Mouse (Mus musculus): ENCODE results near the gene Tcf25.

Tcf25 gene

DNA sequence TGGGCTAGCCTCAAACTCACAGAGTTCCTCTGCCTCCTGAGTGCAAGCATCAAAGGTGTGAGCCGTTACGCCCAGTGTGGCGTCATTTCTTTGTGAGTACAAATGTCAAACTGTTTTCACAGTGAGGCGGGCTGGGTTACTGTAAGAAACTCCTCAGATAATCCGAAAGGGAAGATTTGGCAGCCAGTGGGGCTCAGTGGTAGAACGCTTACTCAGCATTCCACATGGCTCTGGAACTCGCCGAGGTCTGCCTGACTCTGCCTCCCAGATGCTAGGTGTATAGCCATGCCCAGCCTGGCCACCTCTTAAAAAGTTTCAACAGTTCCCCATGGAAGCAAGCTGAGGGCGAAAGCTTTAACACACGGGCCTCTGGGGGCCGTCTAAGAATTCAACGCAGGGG is 21.4 kb upstream of the Tcf25 start:
- DNase-seq: no peak

DNA sequence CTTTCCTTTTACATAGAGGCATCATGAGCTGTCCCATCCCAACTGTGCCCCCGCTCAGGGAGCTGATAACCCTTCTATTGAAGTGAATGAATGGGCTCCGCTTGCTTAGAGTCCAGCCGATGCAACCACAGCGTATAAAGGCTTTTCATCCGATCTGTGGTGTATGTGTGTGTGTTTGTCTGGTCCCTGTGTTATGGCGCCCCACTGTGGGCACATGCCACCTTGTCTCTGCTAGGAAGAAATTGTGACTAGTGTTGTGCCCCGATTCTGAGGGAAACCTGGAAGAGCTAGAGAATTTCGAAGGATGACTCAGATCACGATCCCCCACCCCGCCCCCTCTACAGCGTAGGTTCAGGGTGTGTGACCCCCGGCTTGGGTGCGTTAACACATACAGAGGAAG is 20.8 kb upstream of the Tcf25 start:
- DNase-seq: no peak

DNA sequence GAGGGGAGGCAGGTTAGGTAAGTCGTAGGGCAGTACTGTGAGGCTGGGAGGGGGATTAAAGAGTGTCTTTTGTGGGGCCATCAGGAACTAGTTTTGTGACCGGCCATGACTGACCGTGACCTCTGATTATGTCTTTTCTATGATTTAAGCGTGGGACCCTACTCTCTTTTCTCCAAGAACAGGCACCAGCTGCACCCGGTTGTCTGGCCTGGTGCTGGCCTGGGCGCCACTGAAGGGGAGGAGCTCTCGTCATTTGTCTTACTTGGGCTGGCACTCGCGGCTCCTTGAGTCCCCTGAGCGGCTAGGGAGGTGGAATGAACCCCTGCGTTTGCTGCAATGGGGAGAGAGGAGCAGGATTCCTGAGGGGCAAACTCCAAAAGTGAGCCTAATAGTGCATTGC is 20.3 kb upstream of the Tcf25 start:
- DNase-seq: no peak

DNA sequence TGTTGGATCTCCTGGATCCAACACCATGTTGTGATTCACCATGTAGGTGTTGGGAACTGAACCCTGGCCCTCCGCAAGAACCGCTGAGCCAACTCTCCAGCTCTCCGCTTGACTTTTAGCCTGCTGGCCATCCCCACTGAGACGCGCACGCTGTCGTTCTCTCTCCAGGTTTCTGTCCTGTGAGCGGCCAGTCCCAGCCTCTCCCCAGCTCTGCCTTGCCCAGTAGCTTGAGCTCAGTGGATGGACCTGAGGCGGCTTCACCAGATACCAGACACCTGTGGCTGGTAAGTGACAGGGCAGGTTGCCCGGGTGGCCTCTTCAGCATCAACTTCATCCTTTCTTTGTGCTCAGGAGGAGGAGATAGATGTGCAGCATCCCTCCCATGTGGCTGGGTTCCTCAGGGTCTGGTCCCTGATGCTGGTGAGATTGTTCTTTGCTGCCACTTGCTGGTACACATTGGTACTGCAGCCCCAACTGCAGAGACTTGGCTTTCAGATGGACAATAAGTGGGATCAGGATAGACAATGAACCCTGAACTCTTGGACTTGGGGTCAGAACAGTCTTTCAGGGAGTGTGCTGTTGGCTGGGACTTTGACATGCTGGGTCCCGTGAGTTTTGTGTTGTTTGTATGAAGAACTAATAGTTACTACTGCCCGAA is 12.3 kb upstream of the Tcf25 start:
- DNase-seq: peak; percentile 26 to 30

DNA sequence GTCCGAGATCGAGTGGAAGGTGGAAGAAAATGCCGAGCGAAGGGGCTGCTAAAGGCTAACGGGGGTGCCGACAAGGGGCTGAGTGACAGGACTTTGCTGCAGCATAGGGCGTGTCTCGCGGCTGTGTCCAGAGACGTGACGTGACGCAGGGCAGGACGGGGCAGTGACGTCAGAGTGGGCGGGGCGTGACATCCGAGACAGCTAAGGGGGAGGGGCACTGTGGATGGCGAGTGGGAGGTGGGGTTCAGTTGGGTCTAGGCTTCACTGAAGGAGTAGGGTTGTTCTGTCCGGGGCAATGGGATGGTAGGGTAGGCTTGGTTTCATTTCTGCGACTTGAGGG is 656 bp downstream of the Tcf25 start:
- peak; percentile 83 to 86 for DNase-seq

DNA sequence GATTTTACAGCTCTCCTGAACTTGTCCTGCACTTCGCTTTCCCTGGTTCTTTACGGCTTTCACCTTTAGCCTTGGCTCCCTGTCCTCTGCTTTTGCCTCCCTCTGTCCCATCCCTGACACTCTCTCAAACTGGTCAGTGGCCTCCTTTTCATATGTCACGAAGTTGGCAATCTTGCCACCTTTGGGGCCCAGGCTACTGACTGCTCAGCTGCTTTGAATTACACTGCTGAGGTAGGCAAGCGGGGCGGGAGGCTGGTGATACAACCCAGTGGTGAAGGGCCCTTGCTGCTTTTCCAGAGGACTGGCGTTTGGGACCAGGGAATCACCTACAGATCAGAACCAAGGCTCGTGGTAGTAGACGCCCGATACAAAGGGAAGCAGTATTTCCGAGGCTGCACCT is 2.1 kb downstream of the Tcf25 start:
- DNase-seq: no peak

DNA sequence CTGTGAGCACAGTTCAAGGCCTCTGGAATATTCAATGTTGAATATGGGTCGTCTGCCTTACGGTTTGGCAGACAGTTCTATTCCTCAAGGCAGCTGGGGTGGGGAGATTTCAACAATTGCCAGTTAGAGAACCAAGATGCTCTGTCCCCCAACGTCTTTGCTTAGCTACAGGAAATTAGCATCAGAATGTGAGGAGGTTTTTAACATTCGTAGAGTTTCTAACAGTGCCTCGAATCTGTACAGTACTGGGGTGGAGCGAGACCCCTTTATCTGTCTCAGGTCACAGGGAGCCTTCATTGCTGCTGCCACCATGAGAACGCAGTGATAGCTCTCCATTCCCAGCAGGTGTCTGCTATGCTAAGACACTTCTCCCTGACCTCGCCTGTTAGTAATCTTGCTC is 2.6 kb downstream of the Tcf25 start:
- no peak for DNase-seq

DNA sequence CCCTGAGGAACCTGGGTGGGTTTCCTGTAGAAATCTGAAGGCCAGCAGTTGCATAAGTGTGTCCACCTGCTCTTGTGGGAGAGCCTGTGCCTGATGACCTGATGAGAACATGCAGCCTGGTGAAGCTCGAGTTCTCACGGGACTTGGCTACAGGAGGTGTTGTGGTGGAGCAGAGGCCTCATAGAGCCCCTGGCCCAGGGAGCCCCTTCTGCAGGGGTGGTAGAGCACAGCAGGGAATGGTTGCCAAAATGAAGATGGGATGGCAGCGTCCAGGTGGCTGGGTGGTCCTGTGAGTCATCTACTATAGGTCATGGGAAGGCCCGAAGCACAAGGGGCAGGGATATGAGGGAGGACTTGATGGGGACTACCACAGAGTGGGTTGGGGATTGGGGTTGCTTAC is 8.2 kb downstream of the Tcf25 start:
- no peak for DNase-seq

DNA sequence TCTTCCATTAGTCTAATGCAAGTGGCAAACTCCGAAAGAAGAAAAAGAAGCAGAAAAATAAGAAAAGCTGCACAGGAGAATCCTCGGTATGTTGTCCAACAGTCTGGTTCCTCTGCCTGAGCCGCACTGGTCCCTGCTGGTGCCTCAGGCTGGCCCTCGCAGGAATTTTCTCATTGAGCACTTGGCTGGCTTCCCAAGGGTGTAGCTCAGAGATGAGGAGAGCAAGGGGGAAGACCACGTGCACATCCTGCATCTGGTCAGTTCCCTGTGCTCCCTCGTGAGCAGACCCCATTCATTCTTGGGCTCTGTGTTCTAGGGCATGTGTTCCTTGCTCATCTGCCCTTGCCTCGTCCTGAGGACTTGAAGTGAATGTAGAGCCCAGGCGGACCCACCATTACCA is 9.0 kb downstream of the Tcf25 start:
- DNase-seq: no peak

DNA sequence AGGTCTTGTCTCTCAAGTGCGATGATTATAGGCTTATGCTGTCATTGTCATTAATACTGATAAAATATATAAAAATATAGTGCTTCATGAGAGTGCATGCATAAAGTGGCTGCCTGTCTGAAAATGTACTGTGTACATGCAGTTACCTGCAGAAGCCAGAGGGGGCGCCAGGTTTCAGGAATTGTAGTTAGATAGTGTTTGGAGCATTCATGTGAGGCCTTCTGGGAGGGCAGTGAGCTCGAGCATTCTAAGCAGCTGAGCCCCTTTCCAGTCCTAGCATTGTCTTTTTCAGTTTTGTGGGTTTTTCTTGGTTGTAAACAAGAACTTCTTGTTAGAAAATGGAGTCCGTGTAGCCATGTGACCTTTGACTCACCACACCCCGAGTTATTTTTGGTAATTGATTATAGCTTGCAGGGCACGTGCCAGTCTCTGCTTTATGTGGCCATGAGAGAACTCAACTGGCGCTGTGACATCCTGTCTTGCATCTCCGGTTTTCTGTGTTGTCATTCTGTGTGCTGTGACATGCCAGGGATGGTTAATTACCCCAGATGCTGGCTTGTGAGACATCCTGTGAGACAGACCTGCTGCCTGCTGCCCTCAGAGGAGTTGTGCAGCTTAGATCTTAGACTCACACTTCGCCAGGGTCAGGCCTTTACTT is 11.5 kb downstream of the Tcf25 start:
- DNase-seq: no peak

DNA sequence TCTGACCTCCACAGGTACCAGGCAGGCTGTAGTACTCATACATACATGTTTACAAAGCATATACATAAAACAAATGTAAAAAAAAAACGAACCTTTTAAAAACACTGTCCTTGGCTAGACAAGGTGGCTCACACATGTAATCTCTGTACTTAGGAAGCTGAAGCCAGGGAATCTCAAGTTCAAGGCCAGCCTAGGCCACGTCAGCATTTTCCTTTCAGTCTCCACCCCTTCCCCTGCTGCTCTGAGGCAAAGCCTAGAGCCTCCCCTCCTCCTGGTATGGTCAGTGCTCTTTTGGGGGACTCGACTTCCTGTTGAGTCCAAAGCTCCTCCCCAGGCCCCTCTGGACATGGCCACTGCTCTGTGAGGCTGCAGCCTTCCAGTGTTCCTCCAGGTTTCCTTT is 13.5 kb downstream of the Tcf25 start:
- DNase-seq: no peak

DNA sequence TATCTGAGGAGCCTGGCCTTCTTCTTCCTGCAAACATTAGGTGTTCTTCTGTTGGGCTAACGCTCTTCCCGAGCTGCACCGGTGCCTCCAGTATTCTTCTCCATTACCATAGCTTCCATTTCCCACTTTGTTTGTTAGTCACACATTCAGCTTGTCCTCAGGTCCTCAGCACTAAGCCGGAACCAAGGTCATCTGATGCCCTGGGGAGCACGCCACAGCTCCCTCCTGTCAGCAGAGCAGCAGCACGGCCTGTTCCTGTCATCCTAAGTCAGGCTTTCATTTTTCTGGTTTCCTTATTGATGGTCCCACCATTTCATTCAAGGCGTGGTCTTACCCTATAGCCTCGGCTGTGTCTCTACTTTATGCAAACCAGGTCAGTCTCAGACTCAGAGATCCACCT is 14.2 kb downstream of the Tcf25 start:
- DNase-seq: no peak

DNA sequence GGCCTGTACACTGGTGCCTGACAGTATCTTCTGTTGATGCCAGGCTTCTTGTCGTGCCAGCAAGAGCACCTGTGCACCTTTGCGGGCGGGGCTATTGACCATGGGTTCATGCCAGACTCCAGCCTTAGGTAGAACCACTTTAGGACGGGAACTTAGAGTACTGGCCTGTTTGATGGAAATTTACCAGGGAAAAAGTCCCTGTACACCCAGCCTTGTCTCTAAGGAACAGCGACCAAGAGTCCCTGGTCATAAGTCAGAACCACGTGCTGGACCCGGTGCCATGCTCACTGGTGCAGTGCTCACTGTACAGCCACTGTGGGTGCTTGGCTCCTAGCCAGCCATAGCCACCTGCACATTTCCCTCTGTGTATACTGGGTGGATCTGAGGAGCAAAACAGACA is 15.5 kb downstream of the Tcf25 start:
- no peak for DNase-seq

DNA sequence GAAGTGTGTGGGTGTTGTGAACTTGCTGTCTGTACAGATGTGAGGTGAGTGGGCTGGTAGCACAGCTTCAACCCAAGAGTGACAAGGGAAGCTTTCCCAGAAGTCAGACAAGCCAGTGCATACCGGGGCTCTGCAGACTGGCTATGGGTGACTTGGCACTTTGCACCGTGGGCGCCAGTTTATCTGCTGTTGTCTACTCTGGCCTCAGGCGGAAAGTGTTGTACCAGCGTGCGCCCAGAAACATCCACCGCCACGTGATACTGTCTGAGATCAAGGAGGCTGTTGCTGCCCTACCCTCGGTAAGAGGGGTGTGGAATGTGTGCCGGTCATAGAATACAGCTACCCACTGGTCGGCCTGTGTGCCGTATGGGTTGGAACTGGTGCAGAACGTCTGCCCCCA is 24.8 kb downstream of the Tcf25 start:
- no peak for DNase-seq

DNA sequence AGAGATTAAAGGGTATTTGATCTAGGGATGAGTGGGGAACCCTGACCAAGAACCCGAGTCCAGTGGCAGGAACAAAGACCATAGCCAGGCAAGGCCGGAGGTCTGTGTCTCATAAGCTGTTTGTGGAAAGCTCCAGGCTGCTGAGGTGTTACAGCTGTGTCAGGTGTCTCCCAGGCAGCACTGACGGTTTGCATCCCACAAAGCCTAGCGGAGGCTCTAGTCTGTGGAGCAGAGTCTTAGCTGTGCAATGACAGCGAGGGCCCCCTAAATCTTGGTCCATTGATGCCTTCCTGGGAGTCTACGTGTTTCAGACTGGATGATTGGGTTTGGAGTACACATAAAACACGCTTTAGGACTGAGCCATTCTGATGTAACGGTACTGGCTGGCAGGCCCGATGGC is 28.4 kb downstream of the Tcf25 start:
- DNase-seq: no peak

DNA sequence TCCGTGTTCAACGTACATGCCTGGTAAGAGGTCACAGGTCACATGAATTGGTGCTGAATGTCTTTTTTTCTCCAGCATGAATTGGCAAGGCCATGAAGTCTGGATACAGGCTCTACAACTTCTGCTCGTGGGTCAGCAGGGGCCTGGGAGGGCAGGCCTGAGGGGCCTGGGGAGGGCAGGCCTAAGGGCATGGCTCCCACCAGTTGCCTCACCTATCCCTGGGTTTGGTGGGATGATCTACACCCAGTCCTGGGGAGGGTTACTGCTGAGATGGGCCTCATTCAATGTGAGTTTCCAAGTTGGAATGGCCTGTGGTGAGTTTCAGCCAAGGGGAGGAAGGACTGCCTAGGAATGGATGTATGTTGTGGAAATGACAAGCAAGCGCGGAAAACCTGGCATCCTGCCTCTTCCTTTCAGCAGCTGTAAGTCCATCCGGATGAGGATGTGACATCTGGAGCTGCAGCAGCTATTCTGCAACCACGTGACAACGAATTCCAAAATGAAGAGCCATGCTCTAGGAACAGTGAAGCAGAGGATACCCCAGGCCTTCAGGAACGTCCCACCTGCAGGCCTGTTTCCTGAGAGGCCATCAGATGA is 29.3 kb downstream of the Tcf25 start:
- no peak for DNase-seq

DNA sequence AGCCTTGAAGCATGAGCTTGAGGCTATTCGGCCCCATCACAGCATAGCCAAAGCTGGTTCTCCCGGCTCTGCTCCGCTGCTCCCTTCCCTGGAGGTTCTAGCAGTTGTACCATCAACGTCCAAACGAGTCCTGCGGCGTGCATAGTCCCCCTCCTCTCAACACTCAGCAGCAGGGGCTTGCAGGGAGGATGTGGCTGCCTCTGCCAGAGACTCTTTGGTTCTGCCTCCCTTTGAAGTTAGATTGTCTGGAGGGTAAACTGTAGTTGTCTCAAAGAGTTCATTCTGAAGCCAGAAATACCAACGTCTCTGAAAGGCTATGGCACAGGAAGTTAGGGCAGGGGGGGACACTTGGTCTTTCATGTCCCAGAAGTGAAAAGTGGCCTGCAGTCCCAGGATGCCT is 31.0 kb downstream of the Tcf25 start:
- DNase-seq: peak; percentile 48 to 74

DNA sequence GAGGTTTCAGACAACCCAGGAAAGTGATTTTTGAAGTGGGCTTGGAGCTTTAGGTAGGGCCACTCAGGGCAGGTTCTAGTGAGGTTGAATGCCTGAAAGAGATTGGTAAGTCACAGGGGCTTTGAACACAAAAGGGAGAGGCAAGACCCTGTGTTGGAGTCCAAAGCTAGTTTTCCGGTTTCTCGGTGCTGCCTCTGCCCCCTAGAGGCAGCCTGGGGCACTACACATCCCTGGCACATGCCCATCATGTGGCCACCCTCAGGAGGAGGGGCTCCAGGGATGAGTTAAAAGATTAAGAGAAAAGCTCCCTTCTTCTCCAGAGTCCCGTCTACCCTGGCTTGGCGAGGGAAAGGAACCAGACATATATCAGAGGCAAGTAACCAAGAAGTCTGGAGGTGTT is 33.2 kb downstream of the Tcf25 start, which contains the start of gene Mc1r:
TSS of gene Mc1r (plus strand) at position 322 of the 400 bp plus-strand sequence.
- peak in 1 of 2 experiments; percentile 59 for DNase-seq

DNA sequence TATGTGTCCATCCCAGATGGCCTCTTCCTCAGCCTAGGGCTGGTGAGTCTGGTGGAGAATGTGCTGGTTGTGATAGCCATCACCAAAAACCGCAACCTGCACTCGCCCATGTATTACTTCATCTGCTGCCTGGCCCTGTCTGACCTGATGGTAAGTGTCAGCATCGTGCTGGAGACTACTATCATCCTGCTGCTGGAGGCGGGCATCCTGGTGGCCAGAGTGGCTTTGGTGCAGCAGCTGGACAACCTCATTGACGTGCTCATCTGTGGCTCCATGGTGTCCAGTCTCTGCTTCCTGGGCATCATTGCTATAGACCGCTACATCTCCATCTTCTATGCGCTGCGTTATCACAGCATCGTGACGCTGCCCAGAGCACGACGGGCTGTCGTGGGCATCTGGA is 34.1 kb downstream of the Tcf25 start:
- DNase-seq: no peak

DNA sequence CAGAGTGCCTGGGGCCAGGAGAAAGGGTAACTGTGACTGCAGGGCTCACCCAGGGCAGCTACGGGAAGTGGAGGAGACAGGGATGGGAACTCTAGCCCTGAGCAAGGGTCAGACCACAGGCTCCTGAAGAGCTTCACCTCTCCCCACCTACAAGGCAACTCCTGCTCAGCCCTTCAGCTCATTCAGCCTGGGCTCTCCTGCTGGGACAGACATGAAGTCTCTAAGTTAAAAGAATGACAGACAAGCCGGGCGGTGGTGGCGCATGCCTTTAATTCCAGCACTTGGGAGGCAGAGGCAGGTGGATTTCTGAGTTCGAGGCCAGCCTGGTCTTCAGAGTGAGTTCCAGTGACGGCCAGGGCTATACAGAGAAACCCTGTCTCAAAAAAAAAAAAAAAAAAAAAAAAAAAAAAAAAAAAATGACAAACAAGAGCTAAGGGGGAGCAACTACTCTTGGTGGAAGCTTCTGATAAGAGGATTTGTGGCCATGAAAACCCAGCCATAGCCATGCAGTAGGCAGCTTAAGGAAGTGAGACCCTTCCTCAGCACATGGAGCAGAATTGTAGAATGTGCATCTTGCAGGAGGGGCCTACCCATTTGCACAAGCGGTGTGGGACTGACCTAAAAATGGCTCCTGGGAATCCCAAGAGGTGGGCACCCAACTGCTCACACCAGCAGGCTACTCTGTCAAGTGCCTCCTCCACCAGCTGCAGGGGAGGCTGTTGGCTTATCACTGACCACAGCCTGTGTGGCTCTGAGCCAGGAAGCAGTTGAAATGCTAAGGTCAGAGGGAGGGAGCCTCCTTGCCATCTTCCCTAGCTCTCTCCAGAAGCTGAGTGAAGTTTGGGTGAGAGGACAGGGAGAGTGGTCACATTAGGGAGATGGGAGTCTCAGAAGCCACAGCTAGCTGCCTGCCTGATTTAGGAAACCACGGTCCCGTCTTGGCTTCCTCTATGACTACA is 35.3 kb downstream of the Tcf25 start:
- no peak for DNase-seq

DNA sequence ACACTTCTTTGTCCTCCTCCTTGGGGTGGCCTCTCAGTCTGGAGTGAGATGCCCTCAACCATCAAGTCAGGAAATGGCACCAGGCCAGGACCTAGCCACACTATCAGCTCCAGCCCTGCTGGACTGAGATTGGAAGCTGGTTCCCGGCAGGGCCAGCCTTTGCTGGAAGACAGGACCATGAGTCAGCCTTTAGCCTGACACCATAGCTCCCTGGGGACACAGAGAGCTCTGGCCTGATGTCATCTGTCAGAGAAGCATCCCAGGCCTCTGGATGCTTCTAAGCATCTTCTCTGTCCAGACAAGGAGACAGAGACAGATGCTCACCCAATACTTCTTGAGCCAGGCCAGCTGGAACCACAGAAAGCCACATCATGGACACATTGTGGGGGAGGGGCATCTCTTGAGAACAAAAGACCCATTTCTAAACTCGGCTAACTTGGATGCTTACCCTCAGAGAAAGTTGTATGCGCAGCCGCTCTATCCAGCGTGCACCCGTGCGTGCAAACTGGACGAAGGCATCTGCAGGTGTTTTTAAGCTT is 36.6 kb downstream of the Tcf25 start:
- DNase-seq: no peak

DNA sequence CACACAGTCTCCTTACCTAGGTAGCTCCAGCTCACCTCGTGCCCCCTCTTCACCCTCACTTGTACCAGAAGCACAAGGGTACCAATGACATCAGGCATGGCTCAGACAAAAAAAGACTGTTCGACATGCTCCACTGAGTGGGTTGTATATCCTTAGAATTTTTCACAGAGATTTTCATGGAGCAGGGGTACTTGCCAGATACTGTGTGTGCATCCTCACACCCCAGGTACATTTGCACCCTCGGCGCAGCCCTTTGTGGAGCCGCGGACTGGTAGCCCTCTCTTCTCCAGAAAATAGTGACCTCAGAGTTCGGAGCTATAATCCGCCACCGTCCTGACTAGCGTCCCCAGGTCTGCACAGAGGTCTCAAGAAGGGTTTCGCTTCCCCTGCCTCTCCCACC is 37.2 kb downstream of the Tcf25 start:
- DNase-seq: no peak

DNA sequence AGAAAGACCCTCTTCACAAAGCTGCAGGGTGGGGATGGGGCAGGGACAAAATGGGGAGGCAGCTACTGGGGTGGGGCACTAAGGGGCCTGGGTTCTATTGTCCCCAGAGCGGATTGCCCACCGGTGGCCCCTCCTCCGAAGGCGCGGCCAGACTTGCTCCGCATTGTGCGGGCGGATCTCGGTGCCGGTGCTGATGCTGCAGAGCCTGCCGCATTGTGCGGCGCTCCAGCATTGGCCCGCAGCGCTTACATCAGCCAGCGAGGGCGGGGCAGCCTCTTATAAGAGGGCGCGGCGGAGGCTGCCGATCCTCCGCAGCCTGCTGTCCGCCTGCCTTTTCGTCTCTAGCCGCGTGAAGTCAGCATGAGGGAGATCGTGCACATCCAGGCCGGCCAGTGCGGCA is 37.7 kb downstream of the Tcf25 start, which contains the start of gene Tubb3:
TSS of gene Tubb3 (plus strand) at position 179 of the 400 bp plus-strand sequence.
- DNase-seq: no peak

Measured in thymus, adult 18-20 months (tissue).